Mouse (Mus musculus) adrenal gland, postnatal 25 days (tissue): ENCODE data around the gene Phf7. TPM values are rescaled to one million over a fixed set of nuclear protein-coding genes. Genes with fewer than 3 reads are reported as not detected.

Experiments
- DNase-seq: peaks from one replicate; pipeline ENCODE4 v3.0.0; 2021; ENCODE audit warnings: mixed read lengths
- total RNA-seq: library from RNA; stranded (reverse); gene quantifications from 2 replicates; pipeline ENCODE4 v1.2.3, GENCODE M21; 2021

Phf7 gene
- total RNA-seq, 1 experiment from 2014 or later = 11.0 TPM

DNA sequence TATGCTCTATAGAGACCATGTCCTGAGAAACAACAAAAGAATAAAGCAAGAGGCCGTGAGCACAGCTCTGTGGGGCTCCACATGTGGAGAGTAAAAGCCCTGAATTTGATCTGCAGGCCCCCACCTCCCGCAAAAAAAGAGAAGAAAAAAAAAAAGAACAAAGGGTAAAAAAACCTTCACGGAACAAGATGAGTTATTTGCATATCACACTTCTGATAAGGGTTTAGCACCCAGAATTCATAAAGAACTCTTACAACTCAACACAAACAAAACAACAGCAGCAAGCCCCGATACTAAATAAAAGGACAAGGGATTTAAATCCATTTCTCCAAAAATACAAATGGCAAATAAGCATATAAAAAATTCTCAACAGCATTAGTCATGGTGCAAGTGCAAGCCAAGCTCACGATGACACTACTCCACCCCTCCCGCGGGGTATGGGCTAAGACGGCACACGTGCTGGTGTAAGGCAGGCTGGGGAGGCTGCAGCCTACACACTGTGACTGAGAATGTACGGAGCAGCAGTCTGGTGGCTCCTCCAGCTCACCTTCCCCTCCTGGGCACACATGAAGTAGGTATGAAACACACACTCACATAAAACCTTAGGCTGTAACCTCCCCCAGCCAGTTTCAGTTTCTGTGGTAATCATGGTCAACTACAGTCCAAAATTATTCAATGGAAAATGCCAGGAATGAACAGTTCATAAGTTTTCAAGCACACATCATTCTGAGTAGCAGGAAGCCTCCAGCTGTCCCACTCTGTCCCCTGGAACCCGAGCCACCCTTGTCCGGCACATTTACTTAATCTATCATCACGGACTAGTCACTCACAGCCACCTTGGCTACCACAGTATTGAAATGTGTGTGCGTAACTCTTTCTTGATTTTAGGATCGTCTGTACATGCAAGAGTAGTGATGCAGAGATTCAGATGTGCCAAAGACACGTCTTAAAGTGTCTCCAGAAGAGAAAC lies 53.3 kb downstream of the Phf7 start:
- peak; percentile 68 for DNase-seq

DNA sequence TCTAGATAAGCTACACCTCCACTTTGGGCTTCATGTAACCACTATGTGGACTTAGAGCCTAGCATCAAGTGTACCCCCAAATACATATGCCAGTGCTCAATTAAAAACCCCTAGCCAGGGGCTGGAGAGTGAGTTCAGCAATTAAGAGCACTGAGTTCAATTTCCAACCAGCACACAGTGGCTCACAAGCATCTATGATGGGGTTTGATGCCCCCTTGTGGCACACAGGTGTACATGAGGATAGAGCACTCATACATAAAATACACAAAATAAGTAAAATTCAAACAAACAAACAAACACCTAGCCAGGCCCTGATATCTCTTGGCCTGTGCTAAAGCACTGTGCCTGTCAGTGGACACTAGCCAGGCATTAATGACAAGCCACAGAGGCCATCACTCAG lies 55.1 kb downstream of the Phf7 start:
- DNase-seq = no peak

DNA sequence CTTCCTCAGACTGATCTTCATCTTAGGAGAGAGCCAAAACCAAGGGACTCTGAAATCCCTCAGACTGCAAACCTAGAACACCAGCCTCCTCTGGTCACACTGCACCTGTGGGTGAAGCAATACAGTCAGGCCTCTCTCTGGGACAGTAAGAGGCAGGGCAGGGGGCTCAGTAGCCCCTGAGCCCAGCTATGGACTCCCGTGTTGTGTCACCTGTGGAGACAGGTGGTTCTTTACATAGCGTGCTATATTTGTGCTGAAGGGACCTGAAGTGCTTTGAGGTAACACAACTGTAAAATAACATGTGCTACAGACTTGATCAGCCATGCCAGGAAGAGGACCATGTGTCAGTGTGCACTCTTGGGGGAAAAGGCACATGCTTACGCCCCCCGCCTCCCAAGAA lies 55.6 kb downstream of the Phf7 start:
- DNase-seq = no peak

DNA sequence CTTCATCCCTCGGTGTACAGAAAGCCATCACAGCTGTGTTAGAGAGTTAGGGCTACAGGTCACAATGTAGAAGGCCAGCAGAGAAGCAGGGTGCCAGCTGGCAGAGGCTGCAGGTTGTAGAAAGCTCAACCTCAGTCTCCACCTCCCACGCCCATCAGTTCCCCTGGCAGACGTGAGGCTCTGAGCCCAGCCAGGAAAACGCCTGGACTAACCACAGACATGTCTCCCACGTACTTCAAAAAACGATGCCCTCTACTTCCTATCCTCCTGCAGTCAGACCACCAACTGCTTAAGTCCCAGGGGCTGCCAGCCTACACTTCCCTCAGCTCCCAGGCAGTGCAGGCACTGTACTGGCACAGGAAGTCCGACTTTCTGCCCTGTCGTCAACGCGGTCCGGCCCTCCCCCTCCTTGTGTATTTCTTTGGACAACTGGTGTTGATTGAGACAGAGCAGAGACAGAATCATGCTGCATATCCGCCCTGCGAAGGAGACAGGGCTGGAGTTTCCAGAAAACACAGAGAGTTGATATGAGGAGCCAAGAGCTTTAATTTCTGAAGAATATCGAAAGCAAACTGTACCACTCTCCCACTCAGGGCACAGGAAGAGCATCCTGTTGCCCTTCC lies 56.1 kb downstream of the Phf7 start:
- DNase-seq = peak; percentile 78

DNA sequence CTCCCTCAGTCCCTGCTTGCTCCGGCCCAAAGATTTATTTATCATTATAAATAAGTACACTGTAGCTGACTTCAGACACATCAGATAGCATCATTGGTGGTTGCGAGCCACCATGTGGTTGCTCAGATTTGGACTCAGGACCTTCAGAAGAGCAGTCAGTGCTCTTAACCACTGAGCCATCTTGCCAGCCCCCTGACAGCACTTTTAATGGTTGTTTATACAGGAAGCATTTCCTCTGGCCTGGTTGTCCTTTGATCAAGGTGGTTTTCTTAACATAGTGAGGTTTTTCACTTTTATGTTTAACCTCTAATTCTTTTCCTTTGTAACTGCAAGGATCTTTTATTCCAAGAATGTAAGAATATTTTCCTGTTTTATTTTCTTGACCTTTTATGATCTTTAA lies 56.7 kb downstream of the Phf7 start:
- DNase-seq = no peak

DNA sequence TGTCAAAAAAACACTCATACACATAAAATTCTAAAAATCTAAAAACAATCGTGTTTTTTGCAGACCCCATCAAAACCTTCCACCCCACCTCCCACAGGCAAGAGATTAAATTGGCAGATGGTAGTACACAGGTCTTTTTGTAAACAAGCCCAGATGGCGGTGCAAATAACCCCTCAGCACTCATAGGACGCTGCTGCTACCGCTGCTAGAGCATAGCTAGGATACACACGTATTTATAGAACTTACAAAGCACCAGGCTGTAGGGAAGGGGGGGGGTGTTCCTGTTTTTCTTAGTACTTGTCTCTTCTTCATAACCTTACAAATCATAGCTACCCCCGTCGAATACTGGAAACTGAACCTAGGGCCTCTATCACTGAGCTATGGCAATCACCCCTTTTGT lies 57.3 kb downstream of the Phf7 start:
- no peak for DNase-seq

DNA sequence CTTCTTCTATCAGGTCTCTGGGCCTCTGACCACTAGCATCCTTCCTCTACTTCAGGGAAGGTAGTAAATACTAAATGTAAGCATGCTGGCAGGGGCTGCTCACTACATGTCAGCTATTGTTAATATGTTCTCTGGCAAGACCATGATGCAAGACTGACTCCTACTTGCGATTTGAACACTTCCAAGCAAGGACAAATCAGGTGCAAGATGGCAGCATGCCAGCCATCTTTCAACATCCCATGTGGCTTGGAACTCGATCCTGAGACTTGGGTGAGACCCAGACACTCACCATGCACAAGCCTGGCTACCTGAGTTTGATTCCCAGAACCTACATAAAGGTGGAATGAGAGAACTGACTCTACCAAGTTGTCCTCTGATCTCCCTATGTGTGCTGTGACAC lies 59.2 kb downstream of the Phf7 start:
- no peak for DNase-seq

DNA sequence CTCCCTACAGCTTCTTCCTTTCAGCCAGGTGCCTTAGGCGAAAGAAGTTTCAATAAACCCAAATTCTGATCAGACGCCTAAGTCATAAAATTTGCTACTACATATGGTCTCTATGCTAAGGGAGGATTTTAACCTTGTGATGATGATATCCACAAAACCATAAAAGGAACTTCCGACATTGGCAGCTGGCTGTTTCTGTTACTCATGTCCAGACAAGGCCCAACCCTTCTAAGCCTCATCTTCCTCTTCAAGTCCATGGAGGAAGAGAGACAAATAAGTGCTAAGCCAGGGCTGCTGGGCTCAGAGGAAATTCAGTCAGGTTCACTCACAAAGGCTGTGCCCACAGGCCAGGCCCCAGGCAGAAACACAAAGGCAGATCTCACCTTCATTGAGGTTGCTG lies 61.8 kb downstream of the Phf7 start:
- DNase-seq = no peak

DNA sequence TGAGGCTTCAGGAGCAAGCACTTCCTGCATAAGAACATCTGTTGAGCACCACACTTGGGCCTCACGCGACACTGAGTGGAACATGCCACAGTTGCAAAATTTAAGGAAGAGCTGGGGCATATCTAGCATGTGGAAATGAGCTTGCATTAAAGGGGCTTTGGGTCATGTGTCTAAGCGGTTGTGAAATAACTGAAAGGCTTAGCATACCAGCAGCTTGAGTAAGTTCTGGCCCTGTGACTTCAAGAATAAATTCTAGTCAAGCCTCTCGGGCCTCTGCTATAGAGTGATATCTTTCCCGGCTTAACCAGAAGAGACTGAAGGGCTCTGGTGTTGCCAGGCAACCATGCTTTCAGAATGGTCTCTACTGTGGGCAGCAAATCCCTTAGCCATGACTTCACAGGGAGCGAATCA lies 62.3 kb downstream of the Phf7 start:
- no peak for DNase-seq

Other genes with a start within 250 kb of the Phf7 start
- 42.0 and 56.9 TPM in 2 replicates for gene Glt8d1, start 249.9 kb downstream of the Phf7 start, total RNA-seq
- gene Spcs1, start 249.6 kb downstream of the Phf7 start, total RNA-seq = 250 and 265 TPM in 2 replicates
- 49.9 and 66.0 TPM in 2 replicates for gene Pbrm1, start 232.2 kb downstream of the Phf7 start, total RNA-seq
- 60.8 and 110 TPM in 2 replicates for gene Gnl3, start 232.2 kb downstream of the Phf7 start, total RNA-seq
- gene Smim4, start 122.4 kb downstream of the Phf7 start, total RNA-seq = 67.9 and 77.7 TPM in 2 replicates
- 33.5 and 39.5 TPM in 2 replicates for gene Nt5dc2, start 120.3 kb downstream of the Phf7 start, total RNA-seq
- 62.2 and 79.5 TPM in 2 replicates for gene Stab1, start 82.7 kb downstream of the Phf7 start, total RNA-seq
- 1.9 TPM in 1 of 2 replicates, not detected in the other for gene Tnnc1, start 43.0 kb downstream of the Phf7 start, total RNA-seq
- gene Nisch, start 34.4 kb downstream of the Phf7 start, total RNA-seq = 393 and 398 TPM in 2 replicates
- 6.3 and 7.5 TPM in 2 replicates for gene Sema3g, start 33.5 kb downstream of the Phf7 start, total RNA-seq
- 62.6 and 65.9 TPM in 2 replicates for gene Bap1, start 133 bp upstream of the Phf7 start, total RNA-seq
- gene Dnah1, start 72.6 kb upstream of the Phf7 start, total RNA-seq = 1.0 and 1.6 TPM in 2 replicates
- 51.2 and 51.7 TPM in 2 replicates for gene Capn7, start 85.3 kb upstream of the Phf7 start, total RNA-seq
- gene Sh3bp5, start 184.8 kb upstream of the Phf7 start, total RNA-seq = 112 and 134 TPM in 2 replicates
- 41.4 and 50.6 TPM in 2 replicates for gene Eaf1, start 243.1 kb upstream of the Phf7 start, total RNA-seq
- gene Mettl6, start 243.7 kb upstream of the Phf7 start, total RNA-seq = 24.4 and 24.5 TPM in 2 replicates